Comparison of ENCODE assay signal across 9 mouse cellular contexts in the genomic region with DNA sequence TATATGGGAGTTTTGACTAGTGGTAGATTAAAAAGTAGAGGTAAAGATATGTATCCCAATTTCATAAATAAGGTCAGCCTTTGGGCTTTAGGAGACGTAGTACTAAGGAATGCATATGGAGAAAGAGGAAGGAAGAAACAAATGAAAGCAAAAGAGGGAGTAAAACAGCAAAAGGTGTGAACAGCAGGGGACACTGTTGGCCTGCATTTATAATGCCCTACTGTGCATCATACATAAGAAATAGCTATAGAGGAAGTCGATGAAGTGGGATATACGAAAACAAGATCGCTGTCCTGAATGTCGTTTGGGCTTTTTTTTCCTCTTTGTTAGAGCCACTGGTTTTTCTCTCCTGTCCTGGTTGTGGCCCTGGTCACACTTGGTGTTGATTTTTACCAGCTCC.
DNase-seq lines count a peak whose midpoint lies in the region; ATAC-seq and TF ChIP-seq lines count a peak whose summit lies in the region.
"Had no signal": no experiment of that assay in that cellular context is flagged by ENCODE, and none has a peak within 500 bp of the region (broad histone marks: within the 10 kb centered on the region; RNA-seq: fewer than 3 reads in every experiment).

No protein-coding gene starts in this region.

- H3K9me3 ChIP-seq in intestine, postnatal 0 days (ENCODE audit: control insufficient read depth): no peaks in the 10 kb centered on the region
- H3K9me3 ChIP-seq in intestine, embryonic 15.5 days: no peaks in the 10 kb centered on the region
- H3K9me3 ChIP-seq: stomach, embryonic 15.5 days had no signal

- CTCF ChIA-PET in Patski (lab: Charles Lee): interaction anchor here (0.8 kb wide), 1 partner anchor 180 kb away, joined by 3 read pairs; no protein-coding TSS in a partner anchor

- ATAC-seq in intestine, postnatal 0 days: no peak
- no peak for ATAC-seq in intestine, embryonic 15.5 days
- ATAC-seq in Patski: no peak

- POLR2A ChIA-PET in Patski (lab: Charles Lee): no interaction called here

- 63% methylated on average over 5 of the region's 5 CpGs for WGBS in intestine, postnatal 0 days
- WGBS in intestine, embryonic 15.5 days: 66% methylated on average over 5 of the region's 5 CpGs

- H3K27me3 ChIP-seq in intestine, postnatal 0 days (replicated peaks; ENCODE audit: control insufficient read depth, insufficient read depth, low read length): no peaks in the 10 kb centered on the region
- no peaks in the 10 kb centered on the region for H3K27me3 ChIP-seq in intestine, embryonic 15.5 days (replicated peaks)
- peaks cover 37% of the 10 kb centered on the region for H3K27me3 ChIP-seq in Patski
- H3K27me3 ChIP-seq: stomach, embryonic 15.5 days had no signal

- H3K27ac ChIP-seq in intestine, postnatal 0 days (ENCODE audit: low read depth, low read length): no peak overlapping the region
- H3K27ac ChIP-seq in intestine, embryonic 15.5 days: no peak overlapping the region
- H3K27ac ChIP-seq: stomach, embryonic 15.5 days had no signal

- H3K36me3 ChIP-seq in intestine, postnatal 0 days (ENCODE audit: control insufficient read depth, insufficient read depth): no peaks in the 10 kb centered on the region
- no peaks in the 10 kb centered on the region for H3K36me3 ChIP-seq in intestine, embryonic 15.5 days
- H3K36me3 ChIP-seq: stomach, embryonic 15.5 days had no signal

- H3K4me1 ChIP-seq in intestine, postnatal 0 days (replicated peaks; ENCODE audit: control insufficient read depth, insufficient read depth, low read length): no peaks in the 10 kb centered on the region
- H3K4me1 ChIP-seq in intestine, embryonic 15.5 days (replicated peaks): no peaks in the 10 kb centered on the region
- H3K4me1 ChIP-seq: stomach, embryonic 15.5 days had no signal

- H3K4me2 ChIP-seq in intestine, postnatal 0 days (replicated peaks; ENCODE audit: low read depth): no peak overlapping the region
- no peak overlapping the region for H3K4me2 ChIP-seq in intestine, embryonic 15.5 days (replicated peaks)
- H3K4me2 ChIP-seq: stomach, embryonic 15.5 days had no signal

- peak; percentile 50 for DNase-seq in A20 (ENCODE audit: low read depth, low spot score)
- no peak for DNase-seq in Patski (ENCODE audit: low read depth, low spot score)
- DNase-seq in induced T-regulatory cell, adult 2 months (ENCODE audit: low read depth): peak; percentile 3
- DNase-seq in cerebellum, postnatal 14 days: no peak
- DNase-seq in layer of hippocampus, adult 11-12 months (ENCODE audit: low spot score): no peak
- no peak for DNase-seq in cerebellum, adult 18-20 months

- no peak overlapping the region for H3K9ac ChIP-seq in intestine, postnatal 0 days (ENCODE audit: low read depth, low read length)
- H3K9ac ChIP-seq in intestine, embryonic 15.5 days: no peak overlapping the region
- H3K9ac ChIP-seq: stomach, embryonic 15.5 days had no signal

- in situ Hi-C loops in Patski (cut with MboI; ENCODE audit: low pct_unique_long_range_greater_than_20kb): loop anchor here (5.0 to 10.0 kb wide), 2 partner anchors 403 to 495 kb away; no protein-coding TSS in a partner anchor

- TF ChIP-seq CTCF in intestine, postnatal 0 days (IDR thresholded peaks at IDR 0.05; ENCODE audit: low read depth): peak; percentile 70
- TF ChIP-seq CTCF in Patski (IDR thresholded peaks at IDR 0.05): peak; percentile 58

- H3K4me3 ChIP-seq in intestine, postnatal 0 days (ENCODE audit: low read depth, low read length): no peak overlapping the region
- H3K4me3 ChIP-seq in intestine, embryonic 15.5 days (replicated peaks): no peak overlapping the region
- H3K4me3 ChIP-seq: stomach, embryonic 15.5 days had no signal

Comparison
In these comparisons a context has a peak if more than half of its experiments do, and no peak if none do; other contexts are left out.
1. DNase-seq: peak in A20 (single experiment) and induced T-regulatory cell, adult 2 months (single experiment); none in Patski (single experiment), cerebellum, postnatal 14 days (0 of 2), layer of hippocampus, adult 11-12 months (single experiment) and cerebellum, adult 18-20 months (0 of 2).